Mouse (Mus musculus) telencephalon, adult 2 months (tissue): ENCODE results near the gene Rgsl1.
"Not testable (repeated sequence)": the region's sequence is repeated elsewhere in the genome, so short reads cannot be mapped to it uniquely, and the experiment has no call there.

Experiments
- DNase-seq: peaks from one replicate; pipeline ENCODE4 v3.0.0-alpha.2; 2011; ENCODE audit warnings: low read depth, low spot score

The Rgsl1 gene

DNA sequence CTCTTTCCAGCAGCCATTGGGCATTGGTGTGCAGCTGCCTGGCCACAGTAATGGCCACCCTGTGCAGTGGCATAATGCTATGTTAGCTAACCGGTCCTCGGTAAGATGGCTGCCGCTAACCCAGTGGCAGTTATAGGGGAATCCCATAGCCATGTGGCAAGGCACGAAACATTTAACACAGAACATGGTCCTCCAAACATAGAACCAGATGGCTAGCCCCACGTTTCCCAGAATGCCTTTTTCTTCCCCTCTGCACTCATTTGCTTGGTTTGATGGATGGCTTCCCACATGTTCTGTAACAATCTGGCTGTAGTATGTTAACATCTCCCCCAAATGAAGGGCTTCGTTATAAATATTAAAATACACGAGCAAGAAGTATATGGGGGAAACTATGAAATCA lies 67.7 kb downstream of the Rgsl1 start:
- DNase-seq, result no peak

- DNase-seq, result no peak
These were observed 68.8 kb downstream of the Rgsl1 start for GRCm38 (mm10) chr1:153775174-153775573.

DNA sequence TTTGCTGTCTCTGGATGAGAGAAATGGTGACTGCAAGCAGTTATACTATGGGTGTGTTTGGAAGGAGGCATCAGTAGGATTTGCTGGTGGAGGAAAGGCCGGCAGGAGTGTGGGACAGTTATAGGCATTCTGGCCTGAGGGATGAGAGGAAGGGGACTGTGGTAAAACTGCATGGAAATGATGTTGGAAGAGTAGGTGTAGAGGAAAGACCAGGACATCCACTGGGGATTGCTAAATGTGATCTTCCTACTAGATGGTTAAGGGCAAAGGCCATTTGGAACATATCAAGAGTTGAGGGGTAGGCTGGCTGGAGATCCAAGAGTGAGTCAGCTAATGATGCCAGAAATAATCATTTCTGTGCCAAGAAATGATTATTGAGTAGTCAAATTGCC lies 73.2 kb downstream of the Rgsl1 start:
- no peak for DNase-seq

DNA sequence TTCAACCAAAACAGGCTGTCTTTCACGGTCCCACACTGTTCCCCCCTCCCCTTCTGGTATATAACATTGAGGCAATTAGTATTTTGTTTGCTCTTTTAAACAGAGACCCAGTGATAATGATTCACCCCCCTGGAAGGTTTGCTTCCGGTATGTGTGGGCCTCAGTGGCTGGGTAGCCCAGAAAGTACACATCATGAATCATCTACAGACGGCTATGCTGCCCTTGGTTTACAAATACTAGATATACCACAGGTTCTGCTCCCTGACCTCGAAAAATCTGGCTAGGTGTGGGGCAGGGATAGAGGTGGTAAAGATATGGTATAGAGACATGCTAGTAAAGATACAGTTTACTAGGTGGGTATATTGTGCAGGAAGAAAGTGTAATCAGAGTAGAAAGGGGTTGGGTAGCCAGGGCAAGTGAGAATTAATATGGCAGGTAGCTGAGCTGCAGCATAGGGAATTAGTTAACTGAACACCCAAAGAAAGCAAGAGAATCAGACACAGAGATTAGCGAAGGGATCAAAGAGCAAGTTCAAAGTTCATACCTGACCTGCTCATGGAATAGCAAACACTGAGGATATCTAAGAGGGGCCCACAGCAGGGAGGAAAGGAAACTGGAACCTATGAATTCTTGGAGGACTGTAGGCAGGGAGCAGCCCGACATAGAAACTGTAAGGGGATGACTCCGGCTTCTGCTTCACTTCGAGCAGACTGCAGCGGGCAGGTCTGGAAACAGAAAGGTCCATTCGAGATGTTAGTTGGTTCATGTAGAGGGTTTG lies 73.8 kb downstream of the Rgsl1 start:
- DNase-seq, result no peak

- DNase-seq, result not testable (repeated sequence)
These were observed 74.4 kb downstream of the Rgsl1 start for GRCm38 (mm10) chr1:153769571-153769970.

- DNase-seq, result no peak
These were observed 75.5 kb downstream of the Rgsl1 start for GRCm38 (mm10) chr1:153768465-153768864.

DNA sequence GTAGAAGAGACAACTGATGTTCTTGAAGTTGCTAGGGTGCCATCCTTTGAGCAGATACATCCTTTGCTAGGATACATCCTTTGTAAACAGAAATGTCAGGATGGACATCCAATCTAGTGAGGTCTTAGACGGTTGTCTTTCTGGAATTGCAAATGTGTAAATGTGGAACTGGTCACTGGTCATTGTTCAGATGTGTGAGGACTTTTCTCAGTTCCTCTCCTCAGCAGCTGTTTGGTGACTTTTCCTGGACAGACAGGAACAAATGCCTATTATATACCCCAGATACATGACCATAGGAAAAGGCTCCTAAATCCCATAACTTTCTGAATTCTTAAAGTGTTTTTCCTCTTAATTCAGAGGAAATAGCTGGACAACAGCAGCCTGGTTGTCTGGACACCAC lies 76.7 kb downstream of the Rgsl1 start:
- no peak for DNase-seq

DNA sequence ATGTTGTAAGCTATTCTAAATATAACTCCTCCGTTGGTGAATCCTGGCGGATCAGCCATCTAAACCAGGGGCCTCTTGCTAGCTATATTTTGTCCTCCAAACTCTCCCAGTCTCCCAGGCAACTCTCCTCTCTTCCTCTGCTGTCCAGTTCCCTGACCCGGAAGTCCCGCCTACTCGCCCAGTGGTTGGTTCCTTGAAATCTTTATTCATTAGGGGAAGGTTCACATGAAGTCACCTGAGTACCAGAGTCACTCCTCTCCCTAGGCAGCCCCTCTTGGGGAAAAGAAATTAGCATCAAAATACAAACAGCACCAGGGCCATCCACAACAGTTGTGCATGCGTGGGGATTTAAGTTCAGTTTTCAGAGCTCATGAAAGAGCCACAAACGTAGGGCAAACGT lies 77.6 kb downstream of the Rgsl1 start:
- no peak for DNase-seq

- no peak for DNase-seq
These were observed 79.8 kb downstream of the Rgsl1 start for GRCm38 (mm10) chr1:153764136-153764535.

- DNase-seq, result no peak
These were observed 90.0 kb downstream of the Rgsl1 start for GRCm38 (mm10) chr1:153753725-153754464.

- no peak for DNase-seq
These were observed 91.4 kb downstream of the Rgsl1 start for GRCm38 (mm10) chr1:153752521-153752920.

GRCm38 (mm10) chr1:153751763-153752301 lies 92.1 kb downstream of the Rgsl1 start:
- no peak for DNase-seq

DNA sequence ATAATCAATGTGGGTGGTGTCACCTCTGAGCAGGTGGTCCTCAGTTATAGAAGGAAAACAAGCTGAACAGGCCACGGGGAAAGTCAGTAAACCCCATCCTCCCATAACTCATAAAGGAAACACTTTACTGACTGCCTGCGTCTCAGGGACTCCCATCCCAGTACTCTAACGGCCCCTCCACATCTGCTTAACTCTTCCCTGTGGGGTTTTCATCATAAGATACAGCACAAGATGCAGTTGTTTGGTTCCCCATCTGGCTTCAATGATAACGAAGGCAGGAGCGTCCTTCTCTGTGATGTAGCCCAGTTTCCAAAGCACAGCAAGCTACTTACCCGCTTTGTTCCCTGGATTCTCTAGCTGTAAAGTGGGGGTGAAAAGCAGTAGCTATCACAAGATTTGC lies 93.9 kb downstream of the Rgsl1 start:
- DNase-seq, result no peak

DNA sequence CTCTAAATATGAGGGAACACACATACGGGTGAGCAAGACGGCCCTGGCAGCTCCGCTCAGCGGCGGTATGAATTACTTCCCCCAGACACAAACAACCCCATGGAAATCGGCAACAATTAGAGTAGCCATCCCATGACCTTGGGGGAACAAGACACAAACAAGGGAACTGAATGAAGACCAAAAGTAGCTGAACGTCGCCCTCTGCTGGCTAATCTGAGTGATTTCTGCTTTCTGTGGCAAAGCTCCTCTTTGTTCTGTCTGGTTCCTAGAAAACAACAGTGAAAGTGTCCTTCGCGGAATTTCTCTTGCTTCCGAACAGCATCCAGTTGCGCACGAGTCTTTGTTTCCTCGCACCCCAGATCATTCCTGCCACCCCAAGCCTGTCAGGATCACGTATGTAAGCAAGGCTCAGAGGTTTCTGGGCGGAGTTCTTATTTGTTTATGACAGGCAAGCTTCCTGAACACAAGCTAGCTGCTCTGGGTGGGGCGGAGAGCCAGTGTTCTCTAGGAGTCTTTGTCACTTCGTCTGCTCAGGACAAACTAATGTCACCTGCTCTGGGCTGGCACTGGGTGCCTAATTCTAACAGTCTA lies 94.6 kb downstream of the Rgsl1 start, which contains the start of gene Rnasel:
TSS of gene Rnasel (plus strand) at position 216 of the 591 bp plus-strand sequence.
- no peak for DNase-seq

DNA sequence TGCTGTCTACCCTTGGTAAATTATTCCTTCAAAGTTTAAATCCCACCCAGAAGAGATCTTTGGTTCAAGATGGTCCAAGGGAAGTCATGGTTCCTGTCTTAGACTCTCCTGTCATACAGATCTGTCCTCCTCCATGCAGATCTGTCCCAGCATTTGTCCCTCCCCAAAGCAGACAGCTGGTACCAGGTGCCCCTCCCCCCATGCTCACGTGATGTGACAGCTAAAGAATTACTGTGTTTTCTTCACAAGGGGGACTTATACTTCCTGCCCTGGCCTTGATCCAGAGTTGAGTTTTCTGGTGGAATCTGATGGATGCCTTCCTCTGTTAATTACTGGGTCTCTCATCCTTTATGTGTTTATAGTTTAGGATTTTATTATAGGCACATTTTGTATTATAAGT lies 95.4 kb downstream of the Rgsl1 start:
- no peak for DNase-seq

DNA sequence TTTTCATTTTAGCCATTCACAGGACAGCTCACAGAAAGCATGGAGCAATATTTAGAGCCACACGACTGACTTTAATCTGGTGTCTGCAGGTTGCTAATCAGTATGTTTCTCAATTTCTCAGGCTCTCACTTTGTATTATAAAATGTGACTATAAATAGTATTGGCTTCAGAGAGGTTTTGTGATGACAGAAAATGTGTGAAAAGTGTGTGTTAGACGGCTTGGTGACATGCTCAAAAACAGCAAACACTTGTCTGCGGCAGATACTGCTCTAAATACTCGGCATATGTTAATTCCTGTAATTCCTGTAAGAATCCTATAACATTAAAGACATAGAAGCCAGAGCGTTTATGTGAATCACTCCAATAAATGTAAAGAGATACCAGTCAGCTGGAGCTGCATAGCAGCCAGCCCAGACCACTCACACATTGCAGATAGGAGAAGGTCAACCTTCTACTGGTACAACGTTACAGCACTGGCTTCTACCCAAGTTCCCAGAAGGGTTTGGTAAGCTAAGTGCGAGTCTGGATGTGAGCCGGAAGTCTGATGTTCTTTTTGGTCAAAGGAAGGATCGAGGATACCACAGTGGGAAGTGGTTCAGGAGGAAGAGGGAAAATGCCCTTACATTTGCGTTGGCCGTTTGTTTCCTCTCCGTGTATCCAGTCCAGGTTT lies 95.9 kb downstream of the Rgsl1 start:
- DNase-seq, result no peak

- DNase-seq, result no peak
These were observed 97.2 kb downstream of the Rgsl1 start for GRCm38 (mm10) chr1:153746728-153747127.

DNA sequence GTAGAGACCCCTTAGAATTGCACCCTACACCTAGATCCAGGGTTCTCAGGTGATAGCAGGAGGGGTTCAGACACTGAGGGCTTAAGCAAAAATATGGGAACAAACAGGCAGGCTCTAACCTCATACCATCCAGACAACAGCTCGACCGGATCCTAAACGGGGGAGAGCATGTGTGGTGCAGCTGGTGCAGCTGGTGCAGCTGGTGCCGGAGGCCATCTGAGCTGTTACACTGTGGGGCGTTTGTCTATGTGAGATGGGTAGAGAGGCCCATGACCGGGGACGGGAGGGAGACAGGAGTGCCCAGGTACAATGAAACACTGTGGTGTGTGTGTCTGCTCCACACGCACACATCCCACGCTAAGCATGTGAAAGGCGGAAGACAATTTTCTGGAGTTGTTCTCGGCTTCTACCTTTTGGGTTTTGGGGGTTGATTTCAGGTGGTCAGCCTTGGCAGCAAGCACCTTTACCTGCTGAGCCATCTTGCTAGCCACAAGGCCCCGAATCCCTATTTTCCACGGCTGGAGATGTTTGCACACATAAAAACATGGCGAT lies 97.7 kb downstream of the Rgsl1 start:
- DNase-seq, result no peak

DNA sequence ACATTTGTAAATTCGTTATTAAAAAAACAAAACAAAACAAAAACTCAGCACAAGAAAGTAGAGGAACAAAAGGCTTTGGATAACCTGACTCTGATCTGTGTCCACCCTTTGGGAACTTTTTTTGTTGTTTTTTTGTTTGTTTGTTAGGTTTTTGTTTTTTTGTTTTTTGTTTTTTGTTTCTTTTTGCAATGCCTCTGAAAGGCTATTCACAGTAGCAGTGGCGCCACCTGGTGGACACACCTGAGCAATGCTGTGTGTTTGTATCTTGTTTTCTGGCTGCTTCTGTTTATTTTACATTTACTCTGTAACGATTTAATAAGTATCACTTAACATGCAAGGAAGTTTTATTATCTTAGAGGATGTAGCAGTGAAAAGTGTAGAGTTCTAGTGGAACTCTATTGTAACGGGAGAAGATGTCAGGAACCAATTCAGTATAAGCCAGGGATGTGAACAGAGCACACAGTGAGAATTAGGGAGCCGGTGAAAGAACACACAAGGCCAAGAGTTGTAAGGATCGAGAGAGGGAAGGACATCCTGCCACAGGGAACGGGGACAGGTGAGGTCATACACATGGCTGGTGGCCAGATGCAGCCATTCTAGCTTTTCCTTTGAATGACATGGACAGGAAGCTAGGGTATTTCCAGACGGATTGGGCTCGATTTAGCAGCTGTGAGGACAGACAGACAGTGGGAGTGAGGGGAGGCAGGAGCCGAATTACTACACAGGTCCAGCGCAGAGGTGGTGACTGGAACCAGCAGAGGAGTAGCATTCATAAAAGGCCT lies 101.4 kb downstream of the Rgsl1 start:
- no peak for DNase-seq

DNA sequence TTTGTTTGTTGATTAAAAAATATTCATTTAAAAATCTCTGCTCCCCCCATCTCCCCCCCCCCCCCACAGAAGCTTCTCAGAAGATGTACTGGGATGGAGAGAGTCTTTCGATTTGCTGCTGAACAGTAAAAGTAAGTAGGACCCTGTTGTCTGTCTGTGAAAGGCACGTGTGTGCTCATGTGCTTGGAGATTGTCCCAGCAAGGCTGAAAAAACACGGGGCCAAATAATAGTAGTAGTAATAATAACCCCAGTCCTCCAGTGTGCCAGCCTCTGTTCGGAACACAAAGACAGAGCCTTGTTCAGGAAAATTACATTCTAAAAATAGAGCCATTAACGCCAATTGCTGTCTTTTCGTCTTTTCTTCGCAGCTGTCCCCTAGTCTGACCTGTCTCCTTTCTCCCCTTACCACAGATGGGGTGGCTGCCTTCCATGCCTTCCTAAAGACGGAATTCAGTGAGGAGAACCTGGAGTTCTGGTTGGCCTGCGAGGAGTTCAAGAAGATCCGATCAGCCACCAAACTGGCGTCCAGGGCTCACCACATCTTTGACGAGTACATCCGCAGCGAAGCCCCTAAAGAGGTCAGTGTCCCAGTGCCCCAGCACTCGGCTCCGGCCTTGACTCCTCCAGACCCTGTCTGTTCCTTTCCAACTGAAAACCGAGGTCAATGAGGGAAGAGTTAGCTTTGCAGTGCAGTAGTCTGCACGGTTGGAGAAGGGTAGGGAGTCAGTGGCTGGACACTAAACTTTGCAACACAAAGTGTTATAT lies 102.2 kb downstream of the Rgsl1 start:
- DNase-seq, result no peak
